Mouse (Mus musculus): ENCODE measurements at regions not wholly inside any gene's neighbourhood (a gene's known extent, or its start where the extent isn't known, plus 50 kb on each side); places are given as distances from the start of the nearest gene placed in this dataset.

DNA sequence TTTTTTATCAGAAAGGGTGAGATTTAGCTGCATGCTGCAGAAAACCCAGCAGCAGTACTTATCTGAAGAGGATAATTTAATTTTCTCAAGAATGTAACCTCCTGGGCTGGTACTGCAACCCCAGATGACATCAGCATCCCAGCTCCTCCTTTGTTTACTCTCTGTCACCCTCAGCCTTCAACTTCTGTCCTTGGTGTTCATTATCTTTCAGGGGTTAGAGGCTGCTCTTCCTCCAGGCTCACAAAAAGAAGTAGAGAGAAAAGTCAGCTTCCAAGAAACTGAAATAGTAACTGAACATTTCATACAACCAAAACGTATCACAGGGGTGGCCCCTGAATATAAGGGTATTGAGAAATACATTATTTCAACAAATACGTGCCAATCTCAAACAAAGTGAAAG, 262.5 kb upstream of the Cdyl start:
- Histone ChIP-seq H3K36me3 (no peaks in the 10 kb centered on the region), H3K27me3 (ENCODE audit: low read depth, poor library complexity, severe bottlenecking) (no peaks in the 10 kb centered on the region), H3K27ac (no peak overlapping the region), H3K4me3 (no peak overlapping the region), H3K9me3 (replicated peaks) (no peaks in the 10 kb centered on the region), H3K4me1 (peaks cover 9% of the 10 kb centered on the region)
- DNase-seq (ENCODE audit: low spot score), result no peak
- WGBS, result 90% methylated on average over 2 of the region's 2 CpGs

DNA sequence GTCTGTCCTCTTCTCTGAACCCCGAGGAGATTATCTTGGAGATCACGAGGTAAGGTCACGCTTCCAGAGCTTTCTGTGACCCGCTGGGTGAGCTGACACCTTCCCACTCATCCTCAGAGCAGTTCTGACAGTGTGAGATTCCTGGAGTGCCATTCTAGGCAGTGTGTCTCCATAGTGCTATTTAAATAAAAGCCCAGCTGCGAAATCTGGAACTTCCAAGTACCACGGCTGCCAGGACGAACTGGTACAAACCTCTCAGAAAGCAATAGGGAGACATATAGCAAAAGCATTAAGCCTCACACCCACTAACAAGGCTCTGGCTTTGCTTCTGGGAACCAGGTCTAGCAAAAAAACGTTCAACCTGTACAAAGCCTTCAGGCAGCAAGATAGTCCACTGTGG, 261.4 kb upstream of the Cdyl start:
- Histone ChIP-seq H3K4me3 (no peak overlapping the region), H3K4me1 (peaks cover 9% of the 10 kb centered on the region), H3K27ac (no peak overlapping the region), H3K9me3 (replicated peaks) (no peaks in the 10 kb centered on the region), H3K36me3 (no peaks in the 10 kb centered on the region), H3K27me3 (ENCODE audit: low read depth, poor library complexity, severe bottlenecking) (no peaks in the 10 kb centered on the region)
- no peak for DNase-seq (ENCODE audit: low spot score)
- 75% methylated on average over 8 of the region's 8 CpGs for WGBS

DNA sequence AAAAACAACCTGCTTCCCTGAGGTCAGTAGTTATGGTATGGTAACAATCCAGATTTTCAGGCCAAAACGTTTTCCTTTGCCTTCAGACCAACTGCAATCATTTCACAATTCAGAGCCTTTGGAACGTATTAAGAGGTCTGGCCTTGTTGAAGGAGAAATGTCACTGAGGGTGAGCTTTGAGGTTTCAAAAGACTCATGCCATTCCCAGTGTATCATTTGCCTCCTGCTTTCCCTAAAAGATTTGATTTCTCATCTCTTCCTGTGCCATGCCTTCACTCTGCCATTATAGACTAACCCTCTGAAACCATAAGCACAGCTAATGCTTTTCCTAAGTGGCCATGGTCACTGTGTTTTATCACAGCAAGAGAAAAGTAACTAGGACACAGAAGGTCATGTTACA, 256.8 kb upstream of the Cdyl start:
- no peaks in the 10 kb centered on the region for H3K4me1 ChIP-seq
- H3K27me3 ChIP-seq (ENCODE audit: low read depth, poor library complexity, severe bottlenecking), result no peaks in the 10 kb centered on the region
- H3K27ac ChIP-seq, result no peak overlapping the region
- H3K9me3 ChIP-seq (replicated peaks), result no peaks in the 10 kb centered on the region
- no peak overlapping the region for H3K4me3 ChIP-seq
- no peaks in the 10 kb centered on the region for H3K36me3 ChIP-seq
- 83% methylated on average over 2 of the region's 2 CpGs for WGBS
- DNase-seq (ENCODE audit: low spot score), result no peak

DNA sequence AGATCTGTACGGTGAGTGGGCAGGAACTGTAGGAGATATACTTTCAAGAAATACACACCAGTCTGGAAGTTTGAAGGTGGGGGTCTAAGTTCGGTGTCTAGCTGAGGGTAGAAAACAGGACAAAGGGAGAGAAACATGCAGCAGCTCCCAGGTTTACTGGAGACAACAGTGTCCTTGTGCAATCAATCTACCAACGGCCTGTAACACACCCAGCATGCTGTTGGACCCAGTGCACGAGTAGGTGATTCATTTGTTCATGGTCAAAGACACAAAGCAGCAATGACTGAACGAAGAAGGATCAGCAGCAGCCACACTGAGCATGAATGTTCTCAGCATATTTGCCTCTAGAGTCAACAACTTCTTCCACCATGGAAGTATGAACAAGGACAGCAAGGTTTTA, 255.2 kb upstream of the Cdyl start:
- H3K27ac ChIP-seq, result no peak overlapping the region
- H3K27me3 ChIP-seq (ENCODE audit: low read depth, poor library complexity, severe bottlenecking), result no peaks in the 10 kb centered on the region
- H3K4me1 ChIP-seq, result no peaks in the 10 kb centered on the region
- H3K9me3 ChIP-seq (replicated peaks), result no peaks in the 10 kb centered on the region
- DNase-seq (ENCODE audit: low spot score), result no peak
- 91% methylated on average over 5 of the region's 5 CpGs for WGBS
- H3K4me3 ChIP-seq, result no peak overlapping the region
- no peaks in the 10 kb centered on the region for H3K36me3 ChIP-seq

DNA sequence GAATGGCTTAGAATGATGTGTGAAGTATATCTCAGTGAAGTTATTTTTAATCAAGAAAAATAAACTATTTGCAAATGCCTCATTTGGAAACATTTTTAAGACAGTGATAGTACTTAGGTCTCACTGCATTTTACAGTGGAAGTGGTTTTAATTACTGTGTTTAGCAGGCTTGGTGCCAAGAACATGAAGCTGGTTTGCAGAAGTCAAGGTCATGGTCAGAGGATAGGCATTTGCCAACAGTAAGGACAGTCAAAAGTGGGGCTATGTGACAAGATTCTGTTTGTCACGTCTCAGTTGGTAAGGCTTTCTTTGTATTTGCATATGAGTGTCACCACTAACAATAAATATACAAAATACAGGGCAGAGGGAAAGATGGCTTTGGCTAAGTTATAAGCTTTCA, 254.2 kb upstream of the Cdyl start:
- 89% methylated on average over 1 of the region's 1 CpGs for WGBS
- no peaks in the 10 kb centered on the region for H3K36me3 ChIP-seq
- H3K27me3 ChIP-seq (ENCODE audit: low read depth, poor library complexity, severe bottlenecking), result no peaks in the 10 kb centered on the region
- H3K4me3 ChIP-seq, result no peak overlapping the region
- DNase-seq (ENCODE audit: low spot score), result no peak
- no peaks in the 10 kb centered on the region for H3K9me3 ChIP-seq (replicated peaks)
- H3K27ac ChIP-seq, result no peak overlapping the region
- H3K4me1 ChIP-seq, result no peaks in the 10 kb centered on the region

DNA sequence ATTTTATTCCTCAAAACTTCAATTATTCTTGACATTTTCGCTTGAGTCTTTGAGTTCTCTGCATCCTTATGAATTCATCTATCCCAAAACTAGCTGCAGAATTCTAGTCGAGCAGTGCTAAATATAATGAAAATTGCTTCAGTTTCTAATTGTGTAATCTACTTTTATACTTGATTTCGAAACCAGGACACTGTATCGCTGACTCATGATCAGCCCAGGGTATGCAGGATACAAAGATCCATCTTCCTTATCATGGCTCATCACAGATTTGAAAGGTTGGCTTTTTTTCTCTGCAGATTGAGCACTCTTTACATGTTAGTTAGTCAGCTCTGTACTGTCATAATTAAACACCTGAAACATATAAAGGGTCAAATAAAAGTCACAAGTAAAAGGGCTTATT, 242.1 kb upstream of the Cdyl start:
- Histone ChIP-seq H3K4me1 (no peaks in the 10 kb centered on the region), H3K9me3 (replicated peaks) (no peaks in the 10 kb centered on the region)
- 89% methylated on average over 4 of the region's 4 CpGs for WGBS

DNA sequence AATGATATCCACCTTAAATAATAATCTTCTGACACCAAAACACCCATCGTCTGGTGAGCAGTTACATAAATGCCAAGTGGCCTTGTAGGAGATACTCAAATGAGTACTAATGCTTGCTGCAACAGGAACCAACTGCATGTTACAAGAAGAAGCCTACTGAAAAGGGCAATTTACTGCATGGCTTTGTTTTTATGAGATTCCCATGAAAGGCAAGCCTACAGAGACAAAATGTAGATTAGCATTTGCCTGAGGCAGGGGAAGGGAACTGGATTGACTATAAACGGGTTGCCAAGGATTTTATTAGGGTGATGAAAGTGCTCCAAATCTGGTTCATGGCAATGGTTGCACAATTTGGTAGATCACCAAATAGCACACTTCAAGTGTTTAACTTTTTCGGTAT, 239.6 kb upstream of the Cdyl start:
- H3K36me3 ChIP-seq, result no peaks in the 10 kb centered on the region
- no peaks in the 10 kb centered on the region for H3K4me1 ChIP-seq
- no peak overlapping the region for H3K4me3 ChIP-seq
- WGBS, result 82% methylated on average over 3 of the region's 3 CpGs
- DNase-seq (ENCODE audit: low spot score), result no peak
- no peaks in the 10 kb centered on the region for H3K9me3 ChIP-seq (replicated peaks)
- H3K27ac ChIP-seq, result no peak overlapping the region
- no peaks in the 10 kb centered on the region for H3K27me3 ChIP-seq (ENCODE audit: low read depth, poor library complexity, severe bottlenecking)

More for the DNA sequence above, 242.1 kb upstream of the Cdyl start:
- Histone ChIP-seq H3K27ac (no peak overlapping the region), H3K36me3 (no peaks in the 10 kb centered on the region), H3K4me3 (no peak overlapping the region), H3K27me3 (ENCODE audit: low read depth, poor library complexity, severe bottlenecking) (no peaks in the 10 kb centered on the region)
- DNase-seq (ENCODE audit: low spot score), result no peak

DNA sequence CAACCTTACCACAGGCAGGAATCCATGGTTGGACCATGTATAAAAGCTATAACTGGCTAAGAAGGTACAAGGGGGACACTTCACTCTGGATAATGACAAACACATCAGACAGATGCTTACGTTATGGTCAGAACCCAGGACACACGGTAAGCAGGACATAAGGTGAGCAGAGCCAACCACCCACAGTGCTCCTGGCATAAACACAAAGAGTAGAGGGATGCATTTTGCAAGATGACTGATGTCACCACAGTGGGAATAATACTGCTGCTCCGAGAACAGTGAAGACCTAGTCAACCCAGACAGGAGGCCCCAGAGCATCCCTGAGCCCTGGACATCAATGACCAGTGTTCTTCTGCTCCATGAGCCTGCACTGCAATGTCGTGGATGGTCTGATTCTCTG, 233.6 kb upstream of the Cdyl start:
- no peak for DNase-seq (ENCODE audit: low spot score)
- Histone ChIP-seq H3K36me3 (no peaks in the 10 kb centered on the region), H3K4me3 (no peak overlapping the region), H3K27me3 (ENCODE audit: low read depth, poor library complexity, severe bottlenecking) (no peaks in the 10 kb centered on the region), H3K4me1 (no peaks in the 10 kb centered on the region), H3K9me3 (replicated peaks) (no peaks in the 10 kb centered on the region), H3K27ac (no peak overlapping the region)
- WGBS, result 89% methylated on average over 4 of the region's 4 CpGs

DNA sequence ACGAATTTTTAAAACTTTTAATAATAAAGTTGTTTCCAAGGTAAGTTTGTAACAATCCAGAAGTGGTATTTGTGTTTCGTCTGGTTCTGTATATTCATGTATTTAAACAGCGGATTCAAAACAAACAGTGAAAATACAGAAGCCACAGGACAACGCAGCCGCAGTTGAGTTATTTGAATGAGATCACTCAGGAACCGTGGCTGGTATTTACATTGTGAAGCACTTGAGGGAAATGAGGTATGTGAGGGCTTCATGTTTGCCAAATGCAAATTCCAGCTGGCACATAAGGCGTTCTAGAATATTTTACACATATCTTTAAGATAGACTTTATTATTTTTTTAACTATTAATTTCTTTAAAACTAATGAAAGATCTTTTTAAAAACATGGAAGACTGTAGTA, 224.5 kb upstream of the Cdyl start:
- H3K36me3 ChIP-seq, result no peaks in the 10 kb centered on the region
- DNase-seq (ENCODE audit: low spot score), result no peak
- no peak overlapping the region for H3K4me3 ChIP-seq
- H3K4me1 ChIP-seq, result no peaks in the 10 kb centered on the region
- H3K27ac ChIP-seq, result no peak overlapping the region
- no peaks in the 10 kb centered on the region for H3K27me3 ChIP-seq (ENCODE audit: low read depth, poor library complexity, severe bottlenecking)
- WGBS, result 88% methylated on average over 7 of the region's 7 CpGs
- H3K9me3 ChIP-seq (replicated peaks), result no peaks in the 10 kb centered on the region

DNA sequence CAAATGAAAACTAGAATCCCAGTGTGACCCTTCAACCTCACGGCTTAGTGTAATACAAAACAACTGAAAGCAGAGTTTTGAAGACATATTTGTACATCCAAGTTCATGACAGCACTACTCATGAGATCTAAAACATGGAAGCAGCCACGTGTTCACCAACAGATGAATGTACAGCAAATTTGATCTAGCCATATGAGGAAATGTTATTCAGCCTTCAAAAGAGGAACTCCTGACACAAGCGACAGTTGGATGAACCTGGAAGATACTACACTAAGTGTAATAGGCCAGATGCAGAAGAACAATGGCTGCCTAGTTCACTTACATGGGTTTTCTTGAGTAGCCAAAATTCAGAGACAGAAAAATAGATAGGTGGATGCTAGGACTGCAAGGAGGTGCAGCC, 212.0 kb upstream of the Cdyl start:
- no peak overlapping the region for H3K27ac ChIP-seq
- no peaks in the 10 kb centered on the region for H3K4me1 ChIP-seq
- WGBS, result 87% methylated on average over 3 of the region's 3 CpGs
- H3K36me3 ChIP-seq, result no peaks in the 10 kb centered on the region
- no peak overlapping the region for H3K4me3 ChIP-seq
- DNase-seq (ENCODE audit: low spot score), result no peak
- no peaks in the 10 kb centered on the region for H3K27me3 ChIP-seq (ENCODE audit: low read depth, poor library complexity, severe bottlenecking)
- no peaks in the 10 kb centered on the region for H3K9me3 ChIP-seq (replicated peaks)

DNA sequence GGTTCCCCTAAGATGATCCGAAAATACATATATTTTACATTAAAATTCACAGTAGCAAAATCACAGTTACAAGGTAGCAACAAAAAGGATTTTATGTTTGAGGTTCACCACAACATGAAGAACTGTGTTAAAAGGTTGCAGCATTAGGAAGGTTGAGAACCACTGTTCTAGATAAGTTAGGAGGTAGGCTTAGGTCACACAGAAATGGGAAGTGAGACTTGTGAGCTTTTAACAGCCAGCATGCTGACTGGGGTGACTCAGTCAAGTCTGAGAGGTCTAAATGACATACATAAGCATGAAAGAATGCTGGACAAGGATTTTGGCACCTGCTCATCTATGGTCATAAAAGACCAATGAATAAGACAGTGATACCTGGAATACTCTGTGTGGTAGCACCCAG, 207.2 kb upstream of the Cdyl start:
- no peaks in the 10 kb centered on the region for H3K4me1 ChIP-seq
- DNase-seq (ENCODE audit: low spot score), result no peak
- no peak overlapping the region for H3K27ac ChIP-seq
- no peaks in the 10 kb centered on the region for H3K27me3 ChIP-seq (ENCODE audit: low read depth, poor library complexity, severe bottlenecking)
- WGBS, result 95% methylated on average over 1 of the region's 1 CpGs
- no peak overlapping the region for H3K4me3 ChIP-seq
- H3K36me3 ChIP-seq, result no peaks in the 10 kb centered on the region
- H3K9me3 ChIP-seq (replicated peaks), result no peaks in the 10 kb centered on the region

DNA sequence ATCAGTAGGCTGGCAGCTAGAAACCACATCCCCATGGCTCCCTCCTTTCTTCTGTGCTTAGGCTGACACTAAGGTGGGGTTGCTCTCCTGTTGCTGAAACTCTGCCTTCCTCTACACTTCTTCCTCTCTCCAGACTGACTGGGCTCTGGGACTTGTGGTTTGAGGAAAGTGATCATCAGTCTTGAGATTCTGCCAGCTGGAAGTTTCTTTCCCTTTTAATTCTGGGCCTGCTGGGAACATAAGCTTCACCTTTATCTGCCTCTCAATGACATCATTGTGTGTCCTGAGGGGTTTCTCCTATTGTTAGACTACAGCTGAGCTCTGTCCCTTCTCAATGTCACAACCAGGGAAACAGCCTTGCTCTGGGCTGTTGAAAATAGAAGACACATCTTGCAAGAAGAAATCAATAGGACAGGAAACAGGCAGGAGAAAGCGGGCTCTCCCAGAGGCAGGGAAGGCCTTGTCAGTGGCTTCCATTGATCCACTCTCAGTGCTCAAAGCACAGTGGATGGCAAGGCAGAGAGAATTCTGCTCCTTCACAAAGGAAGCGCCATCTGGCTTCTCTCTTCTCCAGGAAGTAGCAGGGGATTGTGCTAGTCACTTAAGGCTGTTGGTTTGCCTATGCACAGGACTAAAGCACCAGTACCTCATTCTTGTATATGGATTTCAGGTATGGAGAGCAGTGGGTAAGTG, 206.3 kb upstream of the Cdyl start:
- Histone ChIP-seq H3K4me3 (no peak overlapping the region), H3K27me3 (ENCODE audit: low read depth, poor library complexity, severe bottlenecking) (no peaks in the 10 kb centered on the region), H3K9me3 (replicated peaks) (no peaks in the 10 kb centered on the region), H3K27ac (no peak overlapping the region), H3K4me1 (no peaks in the 10 kb centered on the region), H3K36me3 (no peaks in the 10 kb centered on the region)
- DNase-seq (ENCODE audit: low spot score), result no peak
- 77% methylated on average over 2 of the region's 2 CpGs for WGBS

DNA sequence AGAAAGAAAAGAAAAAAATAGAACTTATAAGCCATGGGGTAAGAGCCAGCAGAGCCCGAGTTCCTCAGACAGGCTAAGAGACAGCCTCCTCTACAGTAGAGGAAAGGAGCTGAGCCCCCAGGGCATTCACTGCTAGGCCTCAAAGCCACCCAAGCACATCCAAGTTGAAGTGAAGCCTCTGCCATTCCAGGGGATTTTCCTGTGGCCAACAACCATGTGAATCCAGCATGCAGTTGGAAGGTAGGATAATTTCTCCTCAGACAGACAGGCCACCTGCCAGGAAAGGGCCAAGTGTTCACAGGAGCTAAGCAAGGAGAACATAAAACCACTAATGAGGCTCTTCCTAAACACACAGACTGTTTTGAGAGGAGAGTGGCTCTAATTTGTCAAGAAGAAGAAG, 199.6 kb upstream of the Cdyl start:
- H3K36me3 ChIP-seq, result no peaks in the 10 kb centered on the region
- no peaks in the 10 kb centered on the region for H3K27me3 ChIP-seq (ENCODE audit: low read depth, poor library complexity, severe bottlenecking)
- no peak for DNase-seq (ENCODE audit: low spot score)
- H3K4me1 ChIP-seq, result 0 out of 2 replicates have a peak, but pooled peaks cover 3% of the 10 kb centered on the region
- 91% methylated on average over 1 of the region's 1 CpGs for WGBS
- no peak overlapping the region for H3K27ac ChIP-seq
- no peaks in the 10 kb centered on the region for H3K9me3 ChIP-seq (replicated peaks)
- no peak overlapping the region for H3K4me3 ChIP-seq

DNA sequence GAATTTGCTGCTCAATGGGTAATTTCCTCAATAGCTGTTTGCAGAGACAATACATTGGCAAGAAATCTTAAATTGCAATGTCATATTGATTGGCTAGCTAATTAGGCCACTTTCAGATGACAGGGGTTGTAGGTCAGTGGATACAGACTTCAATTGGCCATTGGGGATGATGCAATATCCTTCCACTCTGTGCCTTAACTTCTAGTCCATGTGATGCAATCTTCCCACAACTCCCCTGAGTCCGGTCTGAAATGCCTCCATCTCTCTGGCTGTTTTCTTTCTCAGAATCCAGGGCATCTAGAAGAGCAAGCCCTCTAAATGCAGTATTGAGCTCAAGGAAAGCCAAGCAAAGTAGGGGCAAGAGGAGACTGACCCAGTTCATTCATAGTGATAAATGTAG, 196.4 kb upstream of the Cdyl start:
- H3K27me3 ChIP-seq (ENCODE audit: low read depth, poor library complexity, severe bottlenecking), result no peaks in the 10 kb centered on the region
- H3K27ac ChIP-seq, result no peak overlapping the region
- no peak for DNase-seq (ENCODE audit: low spot score)
- H3K4me1 ChIP-seq, result 0 out of 2 replicates have a peak, but pooled peaks cover 3% of the 10 kb centered on the region
- H3K36me3 ChIP-seq, result no peaks in the 10 kb centered on the region
- H3K9me3 ChIP-seq (replicated peaks), result no peaks in the 10 kb centered on the region
- 93% methylated on average over 1 of the region's 1 CpGs for WGBS
- no peak overlapping the region for H3K4me3 ChIP-seq
